Mouse (Mus musculus) intestine, embryonic 16.5 days (tissue): Measurements from ENCODE around the gene Cacng8. TPM values are rescaled to one million over a fixed set of nuclear protein-coding genes. Genes with fewer than 3 reads are reported as not detected.

ENCODE experiments used
- ATAC-seq: fragments of 200-750 bp; cut with Nextera tagmentation; 2 replicates; pipeline ENCODE4 v1.8.0; 2017; ENCODE audit warnings: moderate TSS enrichment, moderate library complexity
- H3K27ac ChIP-seq: fragments of 300-500 bp; sonication (generic); 2 replicates; pipeline ENCODE4 v1.5.1; 2014; ENCODE audit warnings: mild to moderate bottlenecking, low read length
- H3K27me3 ChIP-seq: fragments of 300-500 bp; sonication (generic); replicated peaks from 2 replicates; pipeline ENCODE4 v1.6.1; 2014; ENCODE audit warnings: low read length, control low read depth, mixed read lengths; ENCODE audit not compliant: control insufficient read depth, insufficient read depth
- H3K36me3 ChIP-seq: fragments of 300-500 bp; sonication (generic); 2 replicates; pipeline ENCODE4 v1.6.1; 2014; ENCODE audit warnings: low read length, control low read depth; ENCODE audit not compliant: control insufficient read depth, insufficient read depth
- H3K4me1 ChIP-seq: fragments of 300-500 bp; sonication (generic); 2 replicates; pipeline ENCODE4 v1.6.1; 2014; ENCODE audit warnings: low read length, control low read depth, mixed read lengths; ENCODE audit not compliant: control insufficient read depth, insufficient read depth
- H3K4me2 ChIP-seq: fragments of 300-500 bp; sonication (generic); 2 replicates; pipeline ENCODE4 v1.6.1; 2014; ENCODE audit warnings: low read depth, low read length, control low read depth
- H3K4me3 ChIP-seq: fragments of 300-500 bp; sonication (generic); 2 replicates; pipeline ENCODE4 v1.5.1; 2014; ENCODE audit warnings: mild to moderate bottlenecking, low read length
- H3K9ac ChIP-seq: fragments of 300-500 bp; sonication (generic); 2 replicates; pipeline ENCODE4 v1.6.1; 2014; ENCODE audit warnings: low read depth, low read length
- H3K9me3 ChIP-seq: fragments of 300-500 bp; sonication (generic); 2 replicates; pipeline ENCODE4 v1.6.1; 2016; ENCODE audit warnings: low read length, control low read depth; ENCODE audit not compliant: control insufficient read depth
- WGBS: fragments of 180-500 bp; shearing (Covaris S2); extraction: QIAGEN DNeasy Blood & Tissue Kit; methylation state at CpG from one replicate; pipeline ENCODE4 v1.1.7; 2014; 5-methylcytosine and 5-hydroxymethylcytosine counted together
- polyA plus RNA-seq: library from polyadenylated mRNA; unstranded; fragments of >200 nt; fragmentation: Nextera tagmentation; extraction: Ambion mirVana; gene quantifications from 2 replicates; pipeline ENCODE4 v1.2.1, GENCODE M21; 2015

The Cacng8 gene
- polyA plus RNA-seq, 1 experiment from 2014 or later = 1.2 TPM

DNA sequence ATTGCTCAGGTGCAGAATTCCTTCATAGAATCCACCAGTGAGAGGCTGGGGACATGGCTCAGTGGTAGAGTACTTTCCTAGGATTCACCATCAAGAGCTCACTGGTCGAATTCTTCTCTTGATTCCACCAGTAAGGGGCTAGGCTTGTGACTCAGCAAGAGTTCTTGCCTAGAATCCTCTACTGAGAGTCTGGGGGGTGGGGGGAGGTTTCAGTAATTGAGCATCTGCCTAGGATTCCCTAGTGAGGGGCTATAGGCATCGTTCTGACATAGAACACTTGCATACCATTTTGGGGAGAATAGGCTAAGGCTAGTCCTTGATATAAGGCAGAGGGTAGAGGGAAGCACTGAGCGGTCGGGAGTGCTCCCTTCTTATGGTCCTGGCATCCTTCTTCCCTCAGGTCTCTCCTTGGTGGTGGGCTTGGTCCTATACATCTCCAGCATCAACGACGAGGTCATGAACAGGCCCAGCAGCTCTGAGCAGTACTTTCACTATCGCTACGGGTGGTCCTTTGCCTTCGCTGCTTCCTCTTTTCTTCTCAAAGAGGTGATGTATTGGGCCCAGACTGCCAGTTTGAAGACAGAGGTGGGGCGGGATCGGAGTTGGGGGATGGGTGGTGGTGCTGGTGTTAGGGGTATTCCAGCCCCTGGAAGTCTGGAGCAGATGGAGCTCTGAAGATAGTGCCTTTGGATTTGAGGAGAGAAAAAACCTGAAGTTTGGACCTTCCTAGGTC lies 24.8 kb upstream of the Cacng8 start:
- Histone ChIP-seq H3K4me2 (no peak overlapping the region), H3K4me3 (no peak overlapping the region), H3K36me3 (no peaks in the 10 kb centered on the region), H3K27ac (no peak overlapping the region), H3K9me3 (no peaks in the 10 kb centered on the region), H3K27me3 (peaks cover 4% of the 10 kb centered on the region), H3K4me1 (0 out of 2 replicates have a peak, but pooled peaks cover 6% of the 10 kb centered on the region), H3K9ac (no peak overlapping the region)
- 38% methylated on average over 11 of the region's 11 CpGs for WGBS
- ATAC-seq = no peak

DNA sequence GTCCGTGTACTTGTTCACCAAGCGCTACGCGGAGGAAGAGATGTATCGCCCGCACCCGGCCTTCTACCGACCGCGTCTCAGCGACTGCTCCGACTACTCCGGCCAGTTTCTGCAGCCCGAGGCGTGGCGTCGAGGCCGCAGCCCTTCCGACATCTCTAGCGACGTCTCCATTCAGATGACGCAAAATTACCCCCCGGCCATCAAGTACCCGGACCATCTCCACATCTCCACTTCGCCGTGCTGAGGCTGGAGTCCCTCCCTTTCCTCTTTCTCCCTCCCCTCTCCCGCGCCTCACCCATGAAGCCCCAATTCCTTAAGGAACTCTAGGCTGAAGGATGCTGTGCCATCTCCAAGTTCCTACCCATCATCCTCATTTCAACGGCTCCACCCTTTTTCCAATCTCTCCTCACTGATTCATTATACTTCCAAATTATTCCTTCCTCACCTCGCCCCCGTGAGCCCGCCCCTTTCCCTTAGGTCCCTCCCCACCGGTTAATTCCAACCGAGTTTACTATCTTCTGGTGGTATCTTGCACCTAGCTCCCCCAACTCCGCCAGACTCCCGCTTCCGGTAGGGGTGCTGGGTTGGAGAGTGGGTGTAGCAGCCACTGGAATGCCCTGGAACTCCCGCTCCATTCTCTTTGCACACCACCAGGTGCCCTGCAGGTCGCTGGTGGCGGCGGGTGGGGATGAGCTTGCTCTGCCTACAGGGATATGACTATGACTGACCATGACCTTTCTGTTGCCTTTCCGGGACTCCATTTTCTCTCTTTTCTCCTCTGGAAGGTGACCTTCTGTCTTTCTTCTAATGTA lies 23.6 kb upstream of the Cacng8 start:
- Histone ChIP-seq H3K9ac (no peak overlapping the region), H3K27me3 (peaks cover 4% of the 10 kb centered on the region), H3K9me3 (no peaks in the 10 kb centered on the region), H3K4me1 (0 out of 2 replicates have a peak, but pooled peaks cover 6% of the 10 kb centered on the region), H3K36me3 (no peaks in the 10 kb centered on the region), H3K4me2 (peak overlapping the region; percentile 18; the same call in 1 of the 2 replicates), H3K4me3 (no peak overlapping the region), H3K27ac (no peak overlapping the region)
- no peak for ATAC-seq
- WGBS = 20% methylated on average over 42 of the region's 42 CpGs

DNA sequence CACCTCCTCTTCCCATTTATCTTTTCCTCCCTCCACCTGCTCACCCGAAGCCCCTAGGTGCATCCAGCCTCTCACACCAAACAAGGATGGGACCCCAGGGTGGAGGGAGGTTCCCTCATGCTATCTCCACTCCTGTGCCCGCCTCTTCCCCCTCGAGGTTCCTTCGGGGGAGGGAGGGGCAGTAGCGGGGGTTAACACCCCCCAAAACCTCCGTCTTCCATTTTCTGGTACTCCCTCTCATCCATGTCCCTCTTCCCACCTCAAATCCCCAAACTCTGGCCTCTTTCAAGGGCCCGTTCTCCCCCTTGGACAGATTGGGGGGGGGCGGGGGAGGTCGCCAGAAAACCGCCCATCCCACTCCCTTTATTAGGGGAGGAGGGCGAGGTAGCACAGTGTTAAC lies 22.9 kb upstream of the Cacng8 start:
- H3K9me3 ChIP-seq = no peaks in the 10 kb centered on the region
- peak overlapping the region; percentile 16; the same call in 1 of the 2 replicates for H3K4me2 ChIP-seq
- 13% methylated on average over 11 of the region's 11 CpGs for WGBS
- 0 out of 2 replicates have a peak, but pooled peaks cover 6% of the 10 kb centered on the region for H3K4me1 ChIP-seq
- H3K36me3 ChIP-seq = no peaks in the 10 kb centered on the region
- H3K9ac ChIP-seq = no peak overlapping the region
- H3K27me3 ChIP-seq = peaks cover 4% of the 10 kb centered on the region
- no peak overlapping the region for H3K27ac ChIP-seq
- H3K4me3 ChIP-seq = no peak overlapping the region
- no peak for ATAC-seq

DNA sequence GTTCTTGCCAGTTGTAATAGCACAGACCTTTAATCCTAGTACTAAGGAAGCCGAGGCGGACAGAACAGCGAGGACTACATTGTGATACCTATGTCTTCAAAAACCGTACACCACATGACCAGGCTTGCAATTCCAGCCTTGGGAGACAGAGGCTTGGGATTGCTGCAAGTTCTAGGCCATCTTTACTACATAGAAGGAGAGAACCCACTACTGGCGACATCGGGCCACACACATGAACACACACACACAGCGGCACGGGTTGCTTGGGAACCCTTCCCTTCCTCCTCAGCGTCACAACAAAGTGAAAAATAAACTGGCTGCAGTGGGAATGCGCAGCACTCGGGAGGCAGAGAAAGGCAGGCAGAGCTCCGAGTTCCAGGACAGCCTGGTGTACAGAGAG lies 22.2 kb upstream of the Cacng8 start:
- Histone ChIP-seq H3K27ac (no peak overlapping the region), H3K36me3 (no peaks in the 10 kb centered on the region), H3K4me2 (no peak overlapping the region), H3K9me3 (no peaks in the 10 kb centered on the region), H3K27me3 (peaks cover 4% of the 10 kb centered on the region), H3K4me3 (no peak overlapping the region), H3K9ac (no peak overlapping the region), H3K4me1 (0 out of 2 replicates have a peak, but pooled peaks cover 6% of the 10 kb centered on the region)
- WGBS = 29% methylated on average over 12 of the region's 12 CpGs
- ATAC-seq = 0 out of 2 replicates have a peak, but pooled peaks have one; percentile 23

DNA sequence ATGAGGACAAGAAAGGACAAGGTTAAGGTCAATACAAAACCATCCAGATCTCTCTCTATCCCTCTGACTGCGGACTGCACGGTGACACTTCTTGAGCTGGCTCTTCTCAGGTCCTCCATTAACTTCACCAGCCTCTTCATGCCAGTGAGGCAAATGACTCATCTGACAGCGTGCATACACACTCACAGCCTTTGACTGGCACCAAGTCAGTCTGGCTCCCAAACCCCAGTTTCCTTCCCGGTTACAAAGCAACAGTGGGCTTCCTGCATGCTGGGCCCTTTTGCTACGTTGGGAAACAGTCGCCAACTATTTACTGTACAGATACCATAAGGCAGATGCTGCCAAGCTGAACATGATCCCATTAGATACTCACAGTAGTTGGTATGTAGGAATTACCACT lies 21.3 kb upstream of the Cacng8 start:
- Histone ChIP-seq H3K9me3 (no peaks in the 10 kb centered on the region), H3K36me3 (no peaks in the 10 kb centered on the region), H3K9ac (no peak overlapping the region), H3K4me1 (0 out of 2 replicates have a peak, but pooled peaks cover 6% of the 10 kb centered on the region), H3K27me3 (peaks cover 4% of the 10 kb centered on the region), H3K4me3 (no peak overlapping the region), H3K4me2 (no peak overlapping the region), H3K27ac (no peak overlapping the region)
- WGBS = 74% methylated on average over 6 of the region's 6 CpGs
- no peak for ATAC-seq

DNA sequence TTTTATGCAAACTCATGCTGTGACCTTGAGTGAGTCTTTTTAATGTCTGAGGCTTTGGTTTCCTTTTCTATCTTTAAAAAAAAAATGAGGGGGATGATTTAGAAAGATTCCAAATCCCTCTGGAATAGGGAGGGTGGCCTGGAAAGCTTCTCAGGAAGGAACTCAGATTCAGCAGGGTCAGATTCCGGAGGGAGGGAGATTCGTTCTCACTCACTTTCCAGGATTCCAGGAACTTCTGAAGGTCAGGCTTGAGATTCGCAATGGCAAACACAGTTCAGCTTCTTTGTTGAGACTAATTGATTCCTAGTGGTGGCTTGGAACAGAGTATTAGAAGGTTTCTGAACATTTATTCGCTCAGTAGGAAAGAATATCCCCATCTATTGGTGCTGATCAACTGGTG lies 20.1 kb upstream of the Cacng8 start:
- 0 out of 2 replicates have a peak, but pooled peaks cover 6% of the 10 kb centered on the region for H3K4me1 ChIP-seq
- no peak overlapping the region for H3K4me3 ChIP-seq
- ATAC-seq = no peak
- H3K9me3 ChIP-seq = no peaks in the 10 kb centered on the region
- no peak overlapping the region for H3K4me2 ChIP-seq
- H3K27ac ChIP-seq = no peak overlapping the region
- 46% methylated on average over 4 of the region's 4 CpGs for WGBS
- H3K9ac ChIP-seq = no peak overlapping the region
- H3K36me3 ChIP-seq = no peaks in the 10 kb centered on the region
- peaks cover 4% of the 10 kb centered on the region for H3K27me3 ChIP-seq

DNA sequence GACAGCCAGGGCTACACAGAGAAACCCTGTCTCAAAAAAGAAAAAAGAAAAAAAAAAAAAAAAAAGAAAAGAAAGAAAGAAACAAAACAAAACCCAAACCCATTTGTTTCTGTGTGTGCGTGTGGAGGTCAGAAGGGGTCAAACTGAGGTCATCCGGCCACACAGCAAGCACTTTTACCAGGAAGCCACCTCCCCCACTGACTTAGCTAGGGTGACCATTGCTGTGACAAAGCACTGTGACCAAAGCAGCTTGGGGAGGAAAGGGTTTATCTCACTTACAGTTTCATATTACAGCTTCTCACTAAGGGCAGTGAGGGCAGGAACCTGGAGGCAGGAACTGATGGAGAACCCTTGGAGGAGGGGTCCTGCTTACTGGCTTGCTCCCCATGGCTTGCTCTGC lies 18.1 kb upstream of the Cacng8 start:
- Histone ChIP-seq H3K9ac (no peak overlapping the region), H3K9me3 (no peaks in the 10 kb centered on the region), H3K36me3 (no peaks in the 10 kb centered on the region), H3K27ac (no peak overlapping the region), H3K4me2 (no peak overlapping the region), H3K4me1 (0 out of 2 replicates have a peak, but pooled peaks cover 3% of the 10 kb centered on the region), H3K27me3 (no peaks in the 10 kb centered on the region; the same call in 1 of the 2 replicates), H3K4me3 (no peak overlapping the region)
- ATAC-seq = no peak
- 68% methylated on average over 2 of the region's 2 CpGs for WGBS

DNA sequence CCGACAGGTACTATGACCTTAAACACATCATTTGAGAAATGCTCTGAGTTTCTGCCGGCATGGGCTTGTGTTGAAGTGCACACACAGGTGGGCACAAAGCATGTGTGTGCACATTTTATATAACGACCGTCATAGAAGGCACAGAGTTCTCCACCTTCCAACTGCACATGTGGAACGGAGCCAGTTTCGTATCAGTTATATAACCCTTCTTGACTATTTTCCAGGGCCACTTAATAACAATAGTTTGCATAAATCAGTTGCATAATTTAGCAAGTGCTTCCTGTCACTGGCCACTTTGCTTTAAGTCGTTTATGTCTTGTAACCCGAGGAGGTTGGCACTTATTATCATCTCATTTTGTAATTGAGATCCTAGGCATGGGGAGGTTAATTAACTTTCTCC lies 16.7 kb upstream of the Cacng8 start:
- ATAC-seq = no peak
- Histone ChIP-seq H3K4me3 (no peak overlapping the region), H3K27ac (no peak overlapping the region), H3K36me3 (no peaks in the 10 kb centered on the region), H3K9ac (no peak overlapping the region), H3K4me1 (no peaks in the 10 kb centered on the region), H3K9me3 (no peaks in the 10 kb centered on the region), H3K27me3 (no peaks in the 10 kb centered on the region), H3K4me2 (no peak overlapping the region)
- 77% methylated on average over 8 of the region's 8 CpGs for WGBS

DNA sequence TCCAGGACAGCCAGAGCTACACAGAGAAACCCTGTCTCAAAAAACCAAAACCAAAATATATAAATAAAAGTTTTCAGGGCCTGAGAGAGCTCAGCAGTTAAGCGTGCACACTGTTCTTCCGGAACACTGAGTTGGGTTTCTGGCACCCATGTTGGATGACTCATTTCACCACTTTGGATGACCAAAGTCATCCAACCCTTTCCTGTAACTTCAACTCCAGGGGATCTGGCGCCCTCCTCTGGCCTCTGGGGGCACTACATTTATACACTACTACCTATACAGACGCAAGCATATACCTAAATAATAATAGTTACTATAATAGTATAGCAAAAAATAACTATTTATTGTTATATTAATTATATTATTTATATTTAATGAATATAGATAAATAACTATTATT lies 13.7 kb upstream of the Cacng8 start:
- Histone ChIP-seq H3K9ac (no peak overlapping the region), H3K27me3 (no peaks in the 10 kb centered on the region), H3K4me1 (no peaks in the 10 kb centered on the region), H3K4me3 (no peak overlapping the region), H3K9me3 (no peaks in the 10 kb centered on the region), H3K36me3 (no peaks in the 10 kb centered on the region), H3K4me2 (no peak overlapping the region), H3K27ac (no peak overlapping the region)
- 53% methylated on average over 4 of the region's 4 CpGs for WGBS
- no peak for ATAC-seq
